Mouse (Mus musculus) right cerebral cortex, adult 18-20 months (tissue): Measurements from ENCODE around the gene Rtl9.
A peak's percentile ranks its signal among the peaks of the same experiment; 100 is the strongest.

Experiments
- DNase-seq: peaks from one replicate; pipeline ENCODE4 v3.0.0; 2022; ENCODE audit warnings: mixed read lengths

Gene Rtl9

GRCm38 (mm10) chrX:143099044-143099754 is at the start of gene Rtl9:
Gene Rtl9, plus strand, starts transcription at chrX:143099594.
- peak; percentile 20 for DNase-seq

- no peak for DNase-seq
Observed at GRCm38 (mm10) chrX:143051478-143051877, 47.9 kb upstream of the Rtl9 start.

- no peak for DNase-seq
Observed at GRCm38 (mm10) chrX:143051921-143052320, 47.5 kb upstream of the Rtl9 start.

GRCm38 (mm10) chrX:143058829-143059228 is 40.6 kb upstream of the Rtl9 start:
- peak; percentile 40 for DNase-seq

- DNase-seq: no peak
Observed at GRCm38 (mm10) chrX:143062641-143063355, 36.6 kb upstream of the Rtl9 start.

GRCm38 (mm10) chrX:143063780-143064179 is 35.6 kb upstream of the Rtl9 start:
- no peak for DNase-seq

- DNase-seq: no peak
Observed at GRCm38 (mm10) chrX:143064288-143064687, 35.1 kb upstream of the Rtl9 start.

GRCm38 (mm10) chrX:143066320-143067114 is 32.9 kb upstream of the Rtl9 start:
- no peak for DNase-seq

GRCm38 (mm10) chrX:143067115-143067514 is 32.3 kb upstream of the Rtl9 start:
- no peak for DNase-seq

GRCm38 (mm10) chrX:143067576-143067975 is 31.8 kb upstream of the Rtl9 start:
- DNase-seq: no peak

GRCm38 (mm10) chrX:143080458-143081336 is 18.7 kb upstream of the Rtl9 start:
- DNase-seq: peak; percentile 21

GRCm38 (mm10) chrX:143082732-143083131 is 16.7 kb upstream of the Rtl9 start:
- DNase-seq: no peak

GRCm38 (mm10) chrX:143088225-143088624 is 11.2 kb upstream of the Rtl9 start:
- no peak for DNase-seq

GRCm38 (mm10) chrX:143090904-143091588 is 8.3 kb upstream of the Rtl9 start:
- no peak for DNase-seq

- DNase-seq: no peak
Observed at GRCm38 (mm10) chrX:143097551-143097950, 1.8 kb upstream of the Rtl9 start.

GRCm38 (mm10) chrX:143103146-143103545 is 3.8 kb downstream of the Rtl9 start:
- no peak for DNase-seq

- DNase-seq: no peak
Observed at GRCm38 (mm10) chrX:143105866-143106265, 6.5 kb downstream of the Rtl9 start.

GRCm38 (mm10) chrX:143112546-143112945 is 13.2 kb downstream of the Rtl9 start:
- no peak for DNase-seq
